Mouse (Mus musculus) stomach, postnatal 0 days (tissue): Measurements from ENCODE around the gene Fto.

Experiments used
- CTCF ChIP-seq: IDR thresholded peaks from 2 replicates; pipeline ENCODE4 v1.5.1; 2016; ENCODE audit warnings: antibody characterized with exemption, low read depth, mild to moderate bottlenecking, moderate library complexity
- EP300 ChIP-seq: optimal IDR thresholded peaks from 2 replicates; pipeline ENCODE3; 2016; ENCODE audit warnings: antibody characterized with exemption

- TF ChIP-seq EP300, result no peak
- TF ChIP-seq CTCF, result no peak
These were observed 398.8 kb downstream of the Fto start for GRCm38 (mm10) chr8:91711981-91712598.
